Mouse (Mus musculus): ENCODE measurements around the gene D030056L22Rik. TPM values are rescaled to one million over a fixed set of nuclear protein-coding genes. Genes with fewer than 3 reads are reported as not detected.

Gene D030056L22Rik
- polyA plus RNA-seq, 1 experiment = 19.9 TPM

GRCm38 (mm10) chr19:18731077-18731476 is 18.1 kb downstream of the D030056L22Rik start:
- Histone ChIP-seq H3K27me3 (ENCODE audit: control insufficient read depth, insufficient read depth, insufficient read length) (no peaks in the 10 kb centered on the region), H3K36me3 (ENCODE audit: control insufficient read depth, insufficient read depth) (no peaks in the 10 kb centered on the region), H3K79me2 (ENCODE audit: control insufficient read depth, insufficient read depth) (no peaks in the 10 kb centered on the region), H3ac (ENCODE audit: control insufficient read depth, insufficient read length, low read depth) (no peak overlapping the region), H3K79me3 (ENCODE audit: low read depth) (no peaks in the 10 kb centered on the region), H3K4me3 (ENCODE audit: insufficient read depth, poor library complexity, severe bottlenecking) (no peak overlapping the region)
- TF ChIP-seq MYOG (IDR thresholded peaks at IDR 0.05; ENCODE audit: control insufficient read depth, extremely low read depth, insufficient read length) (no peak), CTCF (IDR thresholded peaks at IDR 0.05; ENCODE audit: control insufficient read depth, insufficient read depth, insufficient read length) (no peak), CEBPB (IDR thresholded peaks at IDR 0.05; ENCODE audit: low read depth) (no peak), USF1 (IDR thresholded peaks at IDR 0.05; ENCODE audit: low read depth) (no peak)

GRCm38 (mm10) chr19:18735901-18736300 is 22.9 kb downstream of the D030056L22Rik start:
- H3K4me3 ChIP-seq (ENCODE audit: insufficient read depth, poor library complexity, severe bottlenecking) = no peak overlapping the region
- H3K79me3 ChIP-seq (ENCODE audit: low read depth) = no peaks in the 10 kb centered on the region
- no peaks in the 10 kb centered on the region for H3K27me3 ChIP-seq (ENCODE audit: control insufficient read depth, insufficient read depth, insufficient read length)
- no peaks in the 10 kb centered on the region for H3K36me3 ChIP-seq (ENCODE audit: control insufficient read depth, insufficient read depth)
- TF ChIP-seq USF1 (IDR thresholded peaks at IDR 0.05; ENCODE audit: low read depth) = no peak
- no peak for TF ChIP-seq CTCF (IDR thresholded peaks at IDR 0.05; ENCODE audit: control insufficient read depth, insufficient read depth, insufficient read length)
- TF ChIP-seq MAX (IDR thresholded peaks at IDR 0.05) = no peak
- TF ChIP-seq FOSL1 (IDR thresholded peaks at IDR 0.05; ENCODE audit: insufficient read depth, low read length, poor library complexity, severe bottlenecking) = no peak
- no peak for TF ChIP-seq MYOD1 (IDR thresholded peaks at IDR 0.05; ENCODE audit: control insufficient read depth, insufficient read length, low read depth)
- no peaks in the 10 kb centered on the region for H3K79me2 ChIP-seq (ENCODE audit: control insufficient read depth, insufficient read depth)
- no peak overlapping the region for H3ac ChIP-seq (ENCODE audit: control insufficient read depth, insufficient read length, low read depth)

- no peaks in the 10 kb centered on the region for H3K79me2 ChIP-seq (ENCODE audit: control insufficient read depth, insufficient read depth)
- no peaks in the 10 kb centered on the region for H3K27me3 ChIP-seq (ENCODE audit: control insufficient read depth, insufficient read depth, insufficient read length)
- no peak for TF ChIP-seq CEBPB (IDR thresholded peaks at IDR 0.05; ENCODE audit: low read depth)
- TF ChIP-seq USF1 (IDR thresholded peaks at IDR 0.05; ENCODE audit: low read depth) = no peak
- TF ChIP-seq MAX (IDR thresholded peaks at IDR 0.05) = no peak
- no peak for TF ChIP-seq CTCF (IDR thresholded peaks at IDR 0.05; ENCODE audit: control insufficient read depth, insufficient read depth, insufficient read length)
- no peak for TF ChIP-seq FOSL1 (IDR thresholded peaks at IDR 0.05; ENCODE audit: insufficient read depth, low read length, poor library complexity, severe bottlenecking)
- H3K4me3 ChIP-seq (ENCODE audit: insufficient read depth, poor library complexity, severe bottlenecking) = no peak overlapping the region
- H3ac ChIP-seq (ENCODE audit: control insufficient read depth, insufficient read length, low read depth) = no peak overlapping the region
- H3K36me3 ChIP-seq (ENCODE audit: control insufficient read depth, insufficient read depth) = no peaks in the 10 kb centered on the region
- H3K79me3 ChIP-seq (ENCODE audit: low read depth) = no peaks in the 10 kb centered on the region
Measured at GRCm38 (mm10) chr19:18739146-18739545, 26.2 kb downstream of the D030056L22Rik start.

- Histone ChIP-seq H3K79me3 (ENCODE audit: low read depth) (no peaks in the 10 kb centered on the region), H3K79me2 (ENCODE audit: control insufficient read depth, insufficient read depth) (no peaks in the 10 kb centered on the region), H3K36me3 (ENCODE audit: control insufficient read depth, insufficient read depth) (no peaks in the 10 kb centered on the region), H3K4me3 (ENCODE audit: insufficient read depth, poor library complexity, severe bottlenecking) (no peak overlapping the region), H3K27me3 (ENCODE audit: control insufficient read depth, insufficient read depth, insufficient read length) (no peaks in the 10 kb centered on the region), H3ac (ENCODE audit: control insufficient read depth, insufficient read length, low read depth) (no peak overlapping the region)
- TF ChIP-seq CEBPB (IDR thresholded peaks at IDR 0.05; ENCODE audit: low read depth) = peak; percentile 56
- no peak for TF ChIP-seq FOSL1 (IDR thresholded peaks at IDR 0.05; ENCODE audit: insufficient read depth, low read length, poor library complexity, severe bottlenecking)
Measured at GRCm38 (mm10) chr19:18743946-18744345, 31.0 kb downstream of the D030056L22Rik start.

GRCm38 (mm10) chr19:18746576-18747340 is 33.8 kb downstream of the D030056L22Rik start:
- no peaks in the 10 kb centered on the region for H3K36me3 ChIP-seq (ENCODE audit: control insufficient read depth, insufficient read depth)
- TF ChIP-seq CTCF (IDR thresholded peaks at IDR 0.05; ENCODE audit: control insufficient read depth, insufficient read depth, insufficient read length) (no peak), CEBPB (IDR thresholded peaks at IDR 0.05; ENCODE audit: low read depth) (peak; percentile 97), MAX (IDR thresholded peaks at IDR 0.05) (no peak), USF1 (IDR thresholded peaks at IDR 0.05; ENCODE audit: low read depth) (no peak), MYOG (IDR thresholded peaks at IDR 0.05; ENCODE audit: control insufficient read depth, extremely low read depth, insufficient read length) (no peak), FOSL1 (IDR thresholded peaks at IDR 0.05; ENCODE audit: insufficient read depth, low read length, poor library complexity, severe bottlenecking) (peak; percentile 67), MYOD1 (IDR thresholded peaks at IDR 0.05; ENCODE audit: control insufficient read depth, insufficient read length, low read depth) (peak; percentile 75)
- no peak overlapping the region for H3ac ChIP-seq (ENCODE audit: control insufficient read depth, insufficient read length, low read depth)
- no peaks in the 10 kb centered on the region for H3K79me2 ChIP-seq (ENCODE audit: control insufficient read depth, insufficient read depth)
- H3K4me3 ChIP-seq (ENCODE audit: insufficient read depth, poor library complexity, severe bottlenecking) = no peak overlapping the region
- no peaks in the 10 kb centered on the region for H3K79me3 ChIP-seq (ENCODE audit: low read depth)
- no peaks in the 10 kb centered on the region for H3K27me3 ChIP-seq (ENCODE audit: control insufficient read depth, insufficient read depth, insufficient read length)

DNA sequence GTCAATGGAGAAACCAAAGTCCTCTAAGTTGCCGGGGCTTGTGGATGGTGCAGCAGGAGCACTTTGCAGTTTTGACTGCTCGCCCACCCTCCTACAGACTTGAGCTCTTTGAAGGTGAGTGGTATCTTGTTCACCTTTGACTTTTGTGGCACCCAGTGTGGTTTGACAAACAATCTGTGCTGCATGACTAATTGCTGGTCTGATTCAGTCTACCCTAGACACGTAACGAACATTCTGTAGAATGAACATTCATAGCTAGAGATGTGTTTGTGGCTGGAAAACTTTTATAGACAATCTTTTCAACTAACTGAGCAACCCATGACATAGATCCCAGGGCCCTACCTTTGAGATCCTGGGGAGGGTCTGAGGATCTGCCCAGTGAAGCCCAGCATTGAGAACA is 34.4 kb downstream of the D030056L22Rik start:
- Histone ChIP-seq H3ac (ENCODE audit: control insufficient read depth, insufficient read length, low read depth) (no peak overlapping the region), H3K27me3 (ENCODE audit: control insufficient read depth, insufficient read depth, insufficient read length) (no peaks in the 10 kb centered on the region), H3K79me3 (ENCODE audit: low read depth) (no peaks in the 10 kb centered on the region), H3K4me3 (ENCODE audit: insufficient read depth, poor library complexity, severe bottlenecking) (no peak overlapping the region), H3K36me3 (ENCODE audit: control insufficient read depth, insufficient read depth) (no peaks in the 10 kb centered on the region), H3K79me2 (ENCODE audit: control insufficient read depth, insufficient read depth) (no peaks in the 10 kb centered on the region)
- TF ChIP-seq MYOD1 (IDR thresholded peaks at IDR 0.05; ENCODE audit: control insufficient read depth, insufficient read length, low read depth) (peak; percentile 23), MYOG (IDR thresholded peaks at IDR 0.05; ENCODE audit: control insufficient read depth, extremely low read depth, insufficient read length) (no peak)

All from C2C12 (cell line).